Mouse (Mus musculus) T-helper 2 cell (primary cell): ENCODE results near the gene St6galnac3.
"Not testable (repeated sequence)": the region's sequence is repeated elsewhere in the genome, so short reads cannot be mapped to it uniquely, and the experiment has no call there.

Source experiments
- in situ Hi-C: fragments of 300-600 bp; cut with MboI, MseI; formaldehyde crosslinking; loops from one replicate; pipeline ENCODE4 v1.15.1; 2025; ENCODE audit warnings: high pct_unique_total_duplicates

The St6galnac3 gene

GRCm38 (mm10) chr3:153724701-153725668, at the start of gene St6galnac3:
St6galnac3 (minus strand) TSS chr3:153725174.
- in situ Hi-C loops: no loop called here

- in situ Hi-C loops: no loop called here
Measured at GRCm38 (mm10) chr3:153774568-153774967, 49.6 kb upstream of the St6galnac3 start.

GRCm38 (mm10) chr3:153771479-153771878, 46.5 kb upstream of the St6galnac3 start:
- in situ Hi-C loops: no loop called here

GRCm38 (mm10) chr3:153770573-153770972, 45.6 kb upstream of the St6galnac3 start:
- in situ Hi-C loops: no loop called here

GRCm38 (mm10) chr3:153769220-153769619, 44.2 kb upstream of the St6galnac3 start:
- in situ Hi-C loops: no loop called here

- in situ Hi-C loops: no loop called here
Measured at GRCm38 (mm10) chr3:153765171-153765570, 40.2 kb upstream of the St6galnac3 start.

- in situ Hi-C loops: no loop called here
Measured at GRCm38 (mm10) chr3:153764760-153765159, 39.8 kb upstream of the St6galnac3 start.

- in situ Hi-C loops: no loop called here
Measured at GRCm38 (mm10) chr3:153761171-153761570, 36.2 kb upstream of the St6galnac3 start.

- in situ Hi-C loops: no loop called here
Measured at GRCm38 (mm10) chr3:153759269-153759668, 34.3 kb upstream of the St6galnac3 start.

GRCm38 (mm10) chr3:153756500-153756996, 31.6 kb upstream of the St6galnac3 start:
- in situ Hi-C loops: no loop called here

GRCm38 (mm10) chr3:153755785-153756326, 30.9 kb upstream of the St6galnac3 start:
- in situ Hi-C loops: not testable (repeated sequence)

GRCm38 (mm10) chr3:153751435-153751834, 26.5 kb upstream of the St6galnac3 start:
- in situ Hi-C loops: no loop called here

- in situ Hi-C loops: no loop called here
Measured at GRCm38 (mm10) chr3:153749359-153749758, 24.4 kb upstream of the St6galnac3 start.

GRCm38 (mm10) chr3:153748293-153748692, 23.3 kb upstream of the St6galnac3 start:
- in situ Hi-C loops: no loop called here

- in situ Hi-C loops: no loop called here
Measured at GRCm38 (mm10) chr3:153745099-153745498, 20.1 kb upstream of the St6galnac3 start.

- in situ Hi-C loops: no loop called here
Measured at GRCm38 (mm10) chr3:153744447-153744846, 19.5 kb upstream of the St6galnac3 start.

GRCm38 (mm10) chr3:153741800-153742199, 16.8 kb upstream of the St6galnac3 start:
- in situ Hi-C loops: no loop called here

- in situ Hi-C loops: no loop called here
Measured at GRCm38 (mm10) chr3:153739351-153739750, 14.4 kb upstream of the St6galnac3 start.

GRCm38 (mm10) chr3:153738421-153738820, 13.4 kb upstream of the St6galnac3 start:
- in situ Hi-C loops: no loop called here

GRCm38 (mm10) chr3:153736756-153737280, 11.8 kb upstream of the St6galnac3 start:
- in situ Hi-C loops: no loop called here

GRCm38 (mm10) chr3:153735796-153736549, 11.0 kb upstream of the St6galnac3 start:
- in situ Hi-C loops: no loop called here

GRCm38 (mm10) chr3:153734741-153735140, 9.8 kb upstream of the St6galnac3 start:
- in situ Hi-C loops: no loop called here
